Mouse (Mus musculus): Measurements from ENCODE around the gene Npcd. TPM values are rescaled to one million over a fixed set of nuclear protein-coding genes. Genes with fewer than 3 reads are reported as not detected.
A peak's percentile ranks its signal among the peaks of the same experiment; 100 is the strongest.

Npcd gene
- polyA plus RNA-seq, 1 experiment, result not detected

- H3K27me3 ChIP-seq (ENCODE audit: control insufficient read depth, insufficient read depth, insufficient read length), result no peaks in the 10 kb centered on the region
- no peak overlapping the region for H3ac ChIP-seq (ENCODE audit: control insufficient read depth, insufficient read length, low read depth)
- no peaks in the 10 kb centered on the region for H3K79me2 ChIP-seq (ENCODE audit: control insufficient read depth, insufficient read depth)
- peaks cover 8% of the 10 kb centered on the region for H3K36me3 ChIP-seq (ENCODE audit: control insufficient read depth, insufficient read depth)
- no peak overlapping the region for H3K4me3 ChIP-seq (ENCODE audit: insufficient read depth, poor library complexity, severe bottlenecking)
- H3K79me3 ChIP-seq (ENCODE audit: low read depth), result no peaks in the 10 kb centered on the region
- TF ChIP-seq CEBPB (IDR thresholded peaks at IDR 0.05; ENCODE audit: low read depth) (no peak), MYOD1 (IDR thresholded peaks at IDR 0.05; ENCODE audit: control insufficient read depth, insufficient read length, low read depth) (no peak), CTCF (IDR thresholded peaks at IDR 0.05; ENCODE audit: control insufficient read depth, insufficient read depth, insufficient read length) (no peak), USF1 (IDR thresholded peaks at IDR 0.05; ENCODE audit: low read depth) (no peak), MAX (IDR thresholded peaks at IDR 0.05) (no peak), MYOG (IDR thresholded peaks at IDR 0.05; ENCODE audit: control insufficient read depth, extremely low read depth, insufficient read length) (no peak), FOSL1 (IDR thresholded peaks at IDR 0.05; ENCODE audit: insufficient read depth, low read length, poor library complexity, severe bottlenecking) (no peak)
These were observed 71.0 kb downstream of the Npcd start for GRCm38 (mm10) chr15:79763001-79763400.

- no peak overlapping the region for H3K4me3 ChIP-seq (ENCODE audit: insufficient read depth, poor library complexity, severe bottlenecking)
- no peaks in the 10 kb centered on the region for H3K27me3 ChIP-seq (ENCODE audit: control insufficient read depth, insufficient read depth, insufficient read length)
- no peaks in the 10 kb centered on the region for H3K79me3 ChIP-seq (ENCODE audit: low read depth)
- H3ac ChIP-seq (ENCODE audit: control insufficient read depth, insufficient read length, low read depth), result no peak overlapping the region
- no peaks in the 10 kb centered on the region for H3K79me2 ChIP-seq (ENCODE audit: control insufficient read depth, insufficient read depth)
- peaks cover 8% of the 10 kb centered on the region for H3K36me3 ChIP-seq (ENCODE audit: control insufficient read depth, insufficient read depth)
- no peak for TF ChIP-seq MAX (IDR thresholded peaks at IDR 0.05)
- TF ChIP-seq CEBPB (IDR thresholded peaks at IDR 0.05; ENCODE audit: low read depth), result no peak
- no peak for TF ChIP-seq USF1 (IDR thresholded peaks at IDR 0.05; ENCODE audit: low read depth)
- no peak for TF ChIP-seq MYOD1 (IDR thresholded peaks at IDR 0.05; ENCODE audit: control insufficient read depth, insufficient read length, low read depth)
- no peak for TF ChIP-seq MYOG (IDR thresholded peaks at IDR 0.05; ENCODE audit: control insufficient read depth, extremely low read depth, insufficient read length)
These were observed 73.1 kb downstream of the Npcd start for GRCm38 (mm10) chr15:79760956-79761355.

GRCm38 (mm10) chr15:79757118-79757517, 76.9 kb downstream of the Npcd start:
- H3ac ChIP-seq (ENCODE audit: control insufficient read depth, insufficient read length, low read depth), result no peak overlapping the region
- H3K79me2 ChIP-seq (ENCODE audit: control insufficient read depth, insufficient read depth), result no peaks in the 10 kb centered on the region
- H3K4me3 ChIP-seq (ENCODE audit: insufficient read depth, poor library complexity, severe bottlenecking), result no peak overlapping the region
- no peaks in the 10 kb centered on the region for H3K36me3 ChIP-seq (ENCODE audit: control insufficient read depth, insufficient read depth)
- no peaks in the 10 kb centered on the region for H3K79me3 ChIP-seq (ENCODE audit: low read depth)
- TF ChIP-seq CTCF (IDR thresholded peaks at IDR 0.05; ENCODE audit: control insufficient read depth, insufficient read depth, insufficient read length), result no peak
- H3K27me3 ChIP-seq (ENCODE audit: control insufficient read depth, insufficient read depth, insufficient read length), result no peaks in the 10 kb centered on the region

- no peaks in the 10 kb centered on the region for H3K36me3 ChIP-seq (ENCODE audit: control insufficient read depth, insufficient read depth)
- H3K79me2 ChIP-seq (ENCODE audit: control insufficient read depth, insufficient read depth), result no peaks in the 10 kb centered on the region
These were observed 77.9 kb downstream of the Npcd start for GRCm38 (mm10) chr15:79755977-79756625.

GRCm38 (mm10) chr15:79755176-79755575, 78.9 kb downstream of the Npcd start:
- Histone ChIP-seq H3ac (ENCODE audit: control insufficient read depth, insufficient read length, low read depth) (no peak overlapping the region), H3K79me2 (ENCODE audit: control insufficient read depth, insufficient read depth) (no peaks in the 10 kb centered on the region), H3K79me3 (ENCODE audit: low read depth) (no peaks in the 10 kb centered on the region), H3K27me3 (ENCODE audit: control insufficient read depth, insufficient read depth, insufficient read length) (no peaks in the 10 kb centered on the region), H3K36me3 (ENCODE audit: control insufficient read depth, insufficient read depth) (no peaks in the 10 kb centered on the region), H3K4me3 (ENCODE audit: insufficient read depth, poor library complexity, severe bottlenecking) (no peak overlapping the region)
- no peak for TF ChIP-seq FOSL1 (IDR thresholded peaks at IDR 0.05; ENCODE audit: insufficient read depth, low read length, poor library complexity, severe bottlenecking)
- no peak for TF ChIP-seq USF1 (IDR thresholded peaks at IDR 0.05; ENCODE audit: low read depth)
- TF ChIP-seq CEBPB (IDR thresholded peaks at IDR 0.05; ENCODE audit: low read depth), result no peak
- TF ChIP-seq MYOG (IDR thresholded peaks at IDR 0.05; ENCODE audit: control insufficient read depth, extremely low read depth, insufficient read length), result no peak
- TF ChIP-seq MYOD1 (IDR thresholded peaks at IDR 0.05; ENCODE audit: control insufficient read depth, insufficient read length, low read depth), result no peak
- TF ChIP-seq MAX (IDR thresholded peaks at IDR 0.05), result no peak
- no peak for TF ChIP-seq CTCF (IDR thresholded peaks at IDR 0.05; ENCODE audit: control insufficient read depth, insufficient read depth, insufficient read length)

More at GRCm38 (mm10) chr15:79755977-79756625, 77.9 kb downstream of the Npcd start:
- Histone ChIP-seq H3K79me3 (ENCODE audit: low read depth) (no peaks in the 10 kb centered on the region), H3K27me3 (ENCODE audit: control insufficient read depth, insufficient read depth, insufficient read length) (no peaks in the 10 kb centered on the region), H3ac (ENCODE audit: control insufficient read depth, insufficient read length, low read depth) (no peak overlapping the region), H3K4me3 (ENCODE audit: insufficient read depth, poor library complexity, severe bottlenecking) (no peak overlapping the region)
- no peak for TF ChIP-seq CTCF (IDR thresholded peaks at IDR 0.05; ENCODE audit: control insufficient read depth, insufficient read depth, insufficient read length)
- TF ChIP-seq MYOD1 (IDR thresholded peaks at IDR 0.05; ENCODE audit: control insufficient read depth, insufficient read length, low read depth), result peak; percentile 64

- TF ChIP-seq MAX (IDR thresholded peaks at IDR 0.05) (no peak), FOSL1 (IDR thresholded peaks at IDR 0.05; ENCODE audit: insufficient read depth, low read length, poor library complexity, severe bottlenecking) (no peak), CTCF (IDR thresholded peaks at IDR 0.05; ENCODE audit: control insufficient read depth, insufficient read depth, insufficient read length) (no peak), MYOD1 (IDR thresholded peaks at IDR 0.05; ENCODE audit: control insufficient read depth, insufficient read length, low read depth) (no peak), CEBPB (IDR thresholded peaks at IDR 0.05; ENCODE audit: low read depth) (no peak), USF1 (IDR thresholded peaks at IDR 0.05; ENCODE audit: low read depth) (no peak), MYOG (IDR thresholded peaks at IDR 0.05; ENCODE audit: control insufficient read depth, extremely low read depth, insufficient read length) (no peak)
These were observed 80.2 kb downstream of the Npcd start for GRCm38 (mm10) chr15:79753873-79754272.

More at GRCm38 (mm10) chr15:79753873-79754272, 80.2 kb downstream of the Npcd start:
- Histone ChIP-seq H3K79me2 (ENCODE audit: control insufficient read depth, insufficient read depth) (no peaks in the 10 kb centered on the region), H3K27me3 (ENCODE audit: control insufficient read depth, insufficient read depth, insufficient read length) (no peaks in the 10 kb centered on the region), H3ac (ENCODE audit: control insufficient read depth, insufficient read length, low read depth) (no peak overlapping the region), H3K36me3 (ENCODE audit: control insufficient read depth, insufficient read depth) (no peaks in the 10 kb centered on the region), H3K79me3 (ENCODE audit: low read depth) (no peaks in the 10 kb centered on the region), H3K4me3 (ENCODE audit: insufficient read depth, poor library complexity, severe bottlenecking) (no peak overlapping the region)
